Mouse (Mus musculus): ENCODE measurements at regions not wholly inside any gene's neighbourhood (a gene's known extent, or its start where the extent isn't known, plus 50 kb on each side); places are given as distances from the start of the nearest gene placed in this dataset.

DNA sequence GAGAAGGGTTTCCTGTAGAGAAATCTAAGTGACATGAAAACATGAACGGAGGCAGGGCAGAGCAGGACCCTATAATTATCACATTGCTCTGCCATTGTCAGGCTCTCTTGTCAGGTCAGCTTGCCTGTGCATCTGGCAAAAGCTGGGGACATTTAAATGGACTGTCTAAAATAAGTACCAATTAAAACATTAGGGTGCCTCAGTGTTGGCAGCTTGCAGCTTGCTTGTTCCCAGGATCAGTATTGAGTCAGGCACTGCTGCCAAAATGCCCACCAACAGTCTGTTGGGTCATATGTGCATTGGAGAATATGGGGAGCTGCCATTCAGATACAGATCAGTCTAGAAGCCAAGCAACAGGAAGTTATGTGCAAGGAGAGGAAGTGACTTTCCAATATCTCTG, 349.5 kb upstream of the B3gat1 start:
- no peak for DNase-seq

DNA sequence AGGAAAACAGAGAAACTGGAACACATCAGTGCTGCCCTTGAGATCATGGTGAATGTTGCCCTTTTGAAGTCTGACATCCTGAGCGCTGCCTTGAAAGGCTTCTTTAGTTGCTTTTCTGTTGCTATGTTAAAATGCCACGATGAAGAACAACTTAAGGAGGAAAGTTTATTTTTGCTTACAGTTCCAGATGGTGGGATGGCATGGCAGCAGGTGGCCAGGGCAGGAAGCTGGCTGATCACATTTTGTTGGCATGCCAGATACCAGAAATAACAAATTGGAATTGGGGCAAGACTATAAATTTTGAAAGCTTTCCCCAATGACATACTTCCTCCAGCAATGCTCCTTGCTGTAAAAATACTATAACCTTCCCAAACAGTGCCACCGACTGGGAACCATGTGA, 334.9 kb upstream of the B3gat1 start:
- DNase-seq: no peak

DNA sequence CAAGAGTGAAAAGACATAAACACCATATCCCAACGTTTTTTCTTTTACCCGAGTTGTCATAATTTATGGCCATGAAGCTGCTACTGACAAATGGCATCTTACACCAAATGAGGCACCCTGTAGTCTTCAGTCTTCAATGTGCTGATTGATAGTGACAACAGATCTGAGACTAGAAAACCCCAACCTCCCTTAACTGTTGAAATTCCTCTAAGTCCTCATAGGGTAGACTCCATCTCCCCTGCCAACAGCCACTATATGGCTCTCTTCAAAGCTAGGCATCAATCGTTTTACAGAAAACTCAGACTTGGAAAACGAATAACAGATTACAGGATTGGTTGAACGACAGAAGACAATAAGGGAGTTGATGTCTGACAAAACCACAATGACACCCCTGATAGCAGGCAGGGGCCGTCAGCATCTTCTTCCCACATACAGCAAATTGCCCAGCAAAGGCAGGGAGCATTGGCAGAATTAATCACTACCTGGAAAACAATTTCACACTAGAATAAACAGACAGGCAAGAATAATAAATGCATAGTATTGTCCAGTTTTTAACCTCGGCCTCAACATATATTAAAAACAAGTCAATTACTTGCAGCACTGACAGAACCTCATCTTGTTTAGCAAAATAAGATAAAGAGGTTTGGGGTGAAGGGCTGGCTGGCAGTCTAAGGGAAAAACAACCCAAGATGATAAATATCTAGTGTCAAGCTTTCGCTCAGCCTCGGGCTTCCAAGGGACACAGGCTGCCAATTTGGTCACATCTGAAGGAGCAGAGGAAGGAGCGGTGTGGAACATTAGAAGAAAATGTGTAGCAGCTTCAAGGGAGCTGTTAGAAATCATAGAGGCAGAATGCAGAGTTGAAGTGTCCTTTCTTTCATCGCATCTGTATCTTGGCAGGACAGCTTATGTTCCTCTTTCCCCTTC, 310.4 kb upstream of the B3gat1 start:
- no peak for DNase-seq

DNA sequence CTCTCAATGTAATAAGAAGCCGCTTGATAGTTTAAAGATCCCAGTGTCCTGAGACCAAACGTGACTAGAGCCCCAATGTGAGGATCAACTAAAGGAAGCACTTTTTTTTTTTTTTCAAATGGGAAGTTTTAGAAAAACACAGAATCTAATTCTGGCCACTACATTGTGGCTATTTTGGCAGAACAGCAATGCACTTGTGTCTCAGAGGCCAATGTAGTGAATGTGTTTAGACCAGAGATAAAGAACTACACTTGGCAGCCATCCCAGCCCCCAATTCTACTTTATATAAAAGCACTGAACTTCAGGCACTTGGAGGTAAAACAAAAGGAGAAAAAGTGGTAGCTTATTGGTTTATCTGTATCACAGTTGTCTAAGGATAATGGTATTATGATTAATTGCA, 298.0 kb upstream of the B3gat1 start:
- DNase-seq: no peak

DNA sequence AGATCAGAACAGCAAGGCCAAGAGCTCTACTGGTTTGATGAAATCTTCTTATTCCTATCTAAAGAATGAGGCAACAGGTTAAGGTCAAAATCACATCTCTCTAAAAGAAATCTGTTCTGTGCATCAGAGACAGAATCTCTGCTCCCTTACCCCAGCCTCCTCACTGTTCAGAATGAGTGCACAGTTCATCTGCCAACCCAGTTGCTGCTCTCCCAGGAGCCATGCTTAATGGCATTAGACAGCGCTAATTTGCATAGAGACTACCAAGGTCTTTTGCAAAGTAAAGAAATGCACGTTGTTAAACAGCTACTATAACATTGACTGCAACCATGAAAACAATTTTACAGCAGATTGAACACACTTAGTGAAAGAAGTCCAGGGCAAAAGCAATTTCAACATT, 296.3 kb upstream of the B3gat1 start:
- DNase-seq: no peak

DNA sequence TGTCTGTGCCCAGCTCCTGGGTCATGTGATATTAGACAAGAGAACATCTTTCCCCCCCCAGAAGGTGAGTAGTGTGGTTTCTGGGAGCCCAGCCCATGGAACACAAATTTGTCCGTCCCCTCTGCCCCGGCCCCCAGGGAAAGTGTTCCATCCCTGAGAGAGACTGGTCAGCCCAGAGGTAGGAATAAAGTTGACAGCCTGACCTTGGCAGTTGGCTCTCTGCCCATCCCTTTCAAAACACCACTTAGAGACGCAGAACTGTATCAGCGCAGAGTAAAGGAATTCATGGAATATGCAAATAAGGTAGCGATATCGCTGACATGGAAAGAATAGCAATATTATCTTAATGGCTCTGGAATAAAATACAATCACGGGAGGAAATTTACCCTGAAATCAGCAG, 279.6 kb upstream of the B3gat1 start:
- peak; percentile 60 for DNase-seq

DNA sequence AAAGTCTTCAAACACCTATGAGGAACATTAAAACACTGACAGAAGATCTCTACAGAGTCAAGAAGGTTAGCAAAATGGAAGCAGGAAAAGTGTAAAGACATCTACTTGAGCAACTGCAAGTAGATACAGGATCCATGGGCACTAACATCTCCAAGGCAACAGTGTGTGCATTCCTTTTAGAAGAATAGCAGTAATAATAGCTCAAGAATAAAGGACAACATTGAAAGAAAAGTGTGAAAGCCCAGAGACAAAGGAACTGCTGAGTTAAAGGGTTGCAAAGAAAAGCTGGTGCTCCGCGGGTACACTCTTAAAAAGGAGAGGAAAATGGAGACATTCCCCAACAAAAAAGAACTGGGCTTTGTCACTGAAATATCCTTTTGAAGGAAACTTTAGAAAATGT, 272.4 kb upstream of the B3gat1 start:
- no peak for DNase-seq

DNA sequence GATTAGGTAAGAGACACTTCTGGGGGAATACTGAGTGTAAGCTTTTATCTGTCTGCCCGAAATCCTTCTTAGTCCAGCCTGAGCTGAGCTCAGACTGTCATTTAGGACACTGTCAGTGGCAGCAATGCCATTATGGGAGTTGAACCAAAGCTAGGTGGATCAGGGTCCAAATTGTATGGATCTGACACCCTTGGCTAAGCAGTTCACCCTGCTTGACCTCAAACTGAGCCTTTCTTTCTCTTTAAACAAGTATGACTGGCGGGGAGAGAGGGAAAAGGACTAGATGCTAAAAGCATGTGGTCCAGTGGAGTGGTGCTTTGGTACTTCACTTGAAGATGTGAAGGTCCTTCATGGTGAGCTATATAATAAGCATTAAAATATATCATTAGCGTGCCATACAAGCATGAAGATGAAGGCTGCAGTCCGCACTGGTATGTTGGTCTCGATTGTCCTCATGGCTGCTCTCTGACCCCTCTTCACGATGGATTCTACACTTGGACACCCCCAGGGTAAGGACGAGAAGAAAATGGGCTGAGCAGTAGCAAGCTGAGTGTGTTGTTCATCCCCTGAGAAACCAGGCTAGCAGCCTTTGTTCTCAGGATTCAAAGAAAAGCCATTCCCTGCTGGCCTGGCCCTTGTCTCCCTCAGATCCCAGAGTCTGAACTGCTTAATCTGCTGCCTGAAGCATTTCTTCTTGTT, 262.7 kb upstream of the B3gat1 start:
- DNase-seq: no peak

DNA sequence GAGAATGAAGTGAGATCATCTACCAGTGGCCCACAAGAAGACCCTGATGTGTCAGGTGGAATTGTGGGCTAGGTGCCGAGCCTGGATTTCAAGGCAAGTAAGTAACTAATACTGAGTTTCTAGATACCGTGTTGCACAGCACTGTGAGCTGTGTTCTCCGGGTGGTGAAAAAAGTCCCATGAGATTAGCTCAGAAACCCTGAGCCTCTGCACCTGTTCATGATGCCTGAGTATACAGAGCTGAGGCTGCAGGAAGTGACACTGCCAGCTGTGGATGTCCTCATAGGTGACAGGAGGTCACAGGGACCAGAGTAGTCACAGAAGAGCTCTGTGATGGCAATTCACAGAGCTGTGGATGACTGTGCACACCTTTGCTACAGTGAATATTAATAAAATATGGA, 257.2 kb upstream of the B3gat1 start:
- DNase-seq: no peak

DNA sequence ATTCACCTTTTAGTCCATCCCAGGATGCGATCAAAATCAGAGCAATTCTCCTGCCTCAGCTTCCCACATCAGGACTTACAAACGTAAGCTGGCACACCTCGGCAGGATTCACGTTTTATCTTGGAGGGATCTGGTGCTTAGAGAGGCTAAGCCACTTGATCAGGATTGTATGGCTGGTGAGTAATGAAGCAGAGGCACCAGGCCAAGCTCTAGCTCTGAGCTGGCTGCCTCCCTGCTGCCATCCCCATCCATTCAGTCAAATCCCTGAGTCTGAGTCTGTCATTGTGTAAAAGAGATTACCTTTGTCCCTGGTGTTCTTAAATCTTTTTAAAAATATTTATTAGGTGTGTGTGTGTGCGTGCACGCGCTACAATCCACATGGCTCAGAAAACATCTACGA, 252.6 kb upstream of the B3gat1 start:
- DNase-seq: no peak

DNA sequence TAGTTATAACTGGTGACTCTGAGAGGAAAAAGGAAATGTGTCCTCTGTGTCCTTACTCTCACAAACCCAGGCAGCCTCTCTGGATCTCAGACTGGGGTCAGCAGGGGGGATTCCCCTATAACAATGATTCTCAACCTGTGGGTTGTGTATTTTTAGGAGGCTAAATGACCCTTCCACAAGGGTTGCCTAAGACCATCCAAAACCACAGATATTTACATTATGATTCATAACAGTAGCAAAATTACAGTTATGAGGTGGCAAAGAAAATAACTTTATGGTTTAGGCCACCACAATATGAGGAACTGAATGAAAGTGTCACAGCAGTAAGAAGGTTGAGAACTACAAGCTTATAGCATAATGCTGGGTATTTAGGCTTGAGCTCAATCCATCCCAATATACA, 251.6 kb upstream of the B3gat1 start:
- no peak for DNase-seq

DNA sequence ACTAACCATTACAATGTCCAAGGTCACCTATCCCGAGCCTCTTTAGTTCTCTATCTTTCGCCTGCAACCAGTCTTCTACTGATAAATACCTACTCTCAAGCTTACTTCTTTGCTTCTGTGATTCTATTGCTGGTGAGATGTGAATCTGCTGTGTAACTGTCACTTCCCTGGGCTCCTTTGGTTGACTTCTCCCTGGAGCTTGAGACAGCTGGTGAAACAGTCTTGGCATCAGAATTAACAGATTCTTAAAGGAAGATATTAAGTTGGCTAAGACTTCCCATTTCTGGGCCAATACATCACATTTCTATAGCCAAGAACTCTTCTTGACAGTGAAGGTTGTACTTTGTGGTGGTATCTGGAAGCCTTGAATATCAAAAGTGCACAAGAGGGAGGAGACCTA, 239.8 kb upstream of the B3gat1 start:
- DNase-seq: no peak

DNA sequence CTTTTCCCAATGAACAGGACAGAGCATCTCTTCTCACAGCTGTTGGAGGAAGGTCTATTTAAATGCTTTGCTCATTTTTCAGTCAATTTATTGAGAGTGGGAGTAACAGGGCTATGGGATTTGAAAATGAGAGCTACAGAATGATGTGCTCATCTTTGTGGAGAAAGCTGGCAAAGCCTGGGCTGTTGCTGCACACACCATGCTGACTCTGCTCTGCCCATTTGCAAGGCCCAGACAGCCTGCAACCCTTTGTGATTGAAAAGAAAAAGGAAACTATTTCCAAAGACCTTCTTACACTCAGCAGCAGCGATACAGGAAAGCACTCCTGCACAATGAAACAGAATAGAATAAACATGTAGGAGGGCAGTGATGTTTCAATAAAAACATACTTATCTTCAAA, 231.5 kb upstream of the B3gat1 start:
- no peak for DNase-seq

DNA sequence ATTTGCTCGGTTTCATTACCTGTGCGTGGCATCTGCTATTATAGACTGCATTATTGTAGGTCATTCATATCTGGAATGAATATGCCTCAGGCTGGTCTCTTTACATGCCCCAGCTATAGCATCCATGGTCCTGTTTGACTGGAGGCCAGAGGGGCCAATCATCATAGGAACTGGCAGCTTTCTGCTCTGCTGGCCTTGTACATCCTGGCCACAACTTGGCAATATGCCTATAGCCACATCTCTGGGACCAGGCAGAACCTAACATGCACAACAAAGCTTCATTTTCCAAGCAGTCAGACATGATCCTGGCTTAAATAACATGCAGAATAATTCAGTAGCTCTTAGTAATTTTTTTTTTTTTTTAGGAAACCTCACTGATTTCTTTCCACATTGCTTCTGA, 227.6 kb upstream of the B3gat1 start:
- no peak for DNase-seq

DNA sequence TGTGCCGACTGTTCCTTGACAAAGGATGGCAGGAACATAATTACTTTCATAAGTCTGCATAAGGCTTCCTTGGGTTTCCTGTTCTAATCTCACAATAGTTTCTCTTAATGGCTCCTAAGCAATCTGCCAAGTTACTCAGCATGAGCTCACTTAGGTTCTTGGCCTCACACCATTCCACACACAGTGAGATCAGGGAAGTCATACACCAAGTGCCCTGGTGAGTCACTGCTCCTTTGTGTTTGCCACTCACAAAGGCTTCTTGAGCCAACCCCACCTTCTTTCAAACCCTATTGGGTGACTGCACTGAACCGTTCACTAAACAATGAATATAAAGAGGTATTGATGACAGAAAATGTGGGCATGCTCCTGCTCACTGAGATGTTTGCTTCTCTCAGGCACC, 214.9 kb upstream of the B3gat1 start:
- DNase-seq: no peak

DNA sequence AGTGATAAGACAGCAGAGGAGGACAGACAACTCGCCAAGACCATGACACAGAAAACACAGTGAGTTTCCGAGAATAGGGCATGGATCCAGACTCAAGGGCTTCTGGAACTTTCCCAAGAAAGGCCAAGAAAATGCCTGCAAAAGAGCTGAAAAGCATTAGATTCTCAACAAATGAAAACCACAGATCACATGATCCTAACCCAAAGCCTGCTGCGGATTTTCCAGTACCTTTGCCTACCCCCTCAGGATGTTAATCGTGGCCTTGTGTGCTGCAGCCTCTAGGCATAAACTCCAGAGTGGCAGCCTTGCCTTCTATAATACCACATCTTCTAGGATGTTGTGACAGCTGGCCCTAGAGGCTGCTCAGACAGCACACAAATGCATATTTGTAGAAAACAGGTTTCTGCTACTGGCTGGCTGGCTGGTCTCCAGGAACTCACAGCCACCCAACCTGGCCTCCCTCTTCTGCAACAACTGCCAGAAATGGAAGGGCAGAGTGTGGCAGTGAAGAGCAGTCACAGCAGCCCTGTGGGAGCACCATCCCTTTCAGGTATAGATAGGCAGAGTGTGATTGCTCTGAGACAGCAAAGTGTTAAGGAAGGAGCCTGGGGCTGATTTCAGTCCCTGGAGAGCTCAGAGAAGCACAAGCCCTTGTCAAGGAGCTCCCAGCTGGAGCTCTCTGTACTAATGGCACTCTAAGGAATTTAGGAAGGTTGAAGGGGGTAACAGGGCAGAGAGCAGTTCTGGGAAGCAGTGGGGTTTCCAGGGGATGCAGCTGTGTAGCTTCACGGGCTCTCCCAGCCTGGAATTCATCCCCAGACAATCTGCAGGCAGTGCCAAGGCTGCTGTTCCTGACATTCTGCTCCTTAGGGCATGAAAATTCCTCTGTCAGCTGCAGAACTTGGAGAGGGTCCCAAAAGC, 213.7 kb upstream of the B3gat1 start:
- DNase-seq: peak; percentile 24

DNA sequence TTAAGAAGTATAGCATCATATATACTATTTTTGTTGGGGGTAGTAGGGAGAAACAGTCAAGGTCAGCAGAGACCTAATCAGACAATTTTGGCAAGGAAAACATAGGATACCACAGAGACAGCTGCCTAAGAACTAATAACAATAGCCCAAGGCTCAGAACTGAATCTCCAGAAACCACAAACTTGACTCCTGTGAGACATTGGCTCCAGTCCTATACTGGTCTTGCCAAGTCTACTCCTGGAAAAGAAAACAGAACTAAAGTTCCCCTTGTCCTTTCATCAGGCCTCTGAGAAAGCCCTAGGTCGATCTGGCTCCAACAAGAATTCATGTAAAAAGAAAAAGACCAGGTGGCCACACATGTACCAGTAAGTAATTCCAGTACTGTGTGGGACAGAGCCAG, 209.4 kb upstream of the B3gat1 start:
- no peak for DNase-seq

DNA sequence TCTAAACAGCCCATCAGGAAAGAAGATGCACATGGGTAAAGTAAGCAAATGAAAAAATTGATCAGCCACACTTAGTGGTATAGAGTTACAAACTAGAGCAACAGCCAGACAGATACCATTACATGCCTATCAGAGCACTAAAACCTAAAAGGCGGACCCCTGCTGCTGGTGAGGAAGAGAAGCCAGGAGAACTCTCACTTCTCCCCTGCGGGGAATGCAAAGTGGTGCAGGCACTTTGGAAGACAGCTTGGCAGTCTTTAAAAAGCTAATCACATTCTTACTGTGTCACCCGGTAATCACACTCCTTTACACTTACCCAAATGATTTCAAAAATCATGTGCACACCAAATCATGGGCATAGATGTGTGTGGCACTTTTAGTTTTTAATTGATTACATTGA, 204.8 kb upstream of the B3gat1 start:
- no peak for DNase-seq

DNA sequence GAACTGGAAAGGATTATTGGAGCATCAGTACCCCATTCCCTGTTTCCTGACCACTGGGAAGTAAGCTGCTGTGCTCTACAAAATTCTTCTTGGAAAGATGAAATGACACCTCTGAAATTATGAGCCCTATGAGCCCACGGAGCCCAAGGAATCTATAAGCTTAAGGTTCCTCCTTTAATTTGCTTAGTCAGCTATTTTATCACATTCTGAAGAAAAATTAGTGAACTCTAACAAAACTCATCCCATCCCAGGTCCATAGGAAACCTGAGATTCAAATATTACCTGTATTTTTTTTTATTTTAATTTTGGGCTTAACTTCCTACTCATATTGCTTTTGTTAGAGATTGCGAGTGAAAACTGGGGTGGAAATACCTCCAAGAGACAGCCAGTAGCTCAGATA, 194.5 kb upstream of the B3gat1 start:
- no peak for DNase-seq

DNA sequence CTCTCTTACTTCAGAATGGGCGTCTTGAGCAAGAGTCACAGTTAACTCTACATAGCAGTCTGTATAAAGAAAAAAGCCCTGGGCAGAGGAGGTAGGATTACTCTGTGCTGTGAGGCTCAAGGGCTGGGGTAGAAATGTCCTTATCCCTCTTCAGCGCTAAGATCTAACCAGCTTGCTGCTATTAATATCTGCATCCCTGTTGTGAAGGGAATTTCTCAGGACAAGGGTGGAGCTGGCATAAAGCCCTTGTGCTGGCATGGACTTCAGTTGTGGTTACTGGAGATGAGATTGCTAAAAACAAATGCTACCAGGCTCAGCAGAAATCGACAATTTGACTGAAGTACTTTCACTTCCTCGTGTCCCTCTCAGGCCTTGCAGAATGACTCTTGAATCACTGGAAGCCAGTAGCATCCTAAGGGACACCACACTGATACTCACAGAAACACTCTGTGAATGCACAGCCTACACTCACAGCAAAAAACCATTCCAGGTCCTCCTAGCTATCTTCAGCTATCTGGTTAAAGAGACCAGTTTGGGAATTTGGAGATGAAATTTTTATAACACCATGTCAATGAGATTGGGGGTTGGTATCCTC, 185.1 kb upstream of the B3gat1 start:
- no peak for DNase-seq

DNA sequence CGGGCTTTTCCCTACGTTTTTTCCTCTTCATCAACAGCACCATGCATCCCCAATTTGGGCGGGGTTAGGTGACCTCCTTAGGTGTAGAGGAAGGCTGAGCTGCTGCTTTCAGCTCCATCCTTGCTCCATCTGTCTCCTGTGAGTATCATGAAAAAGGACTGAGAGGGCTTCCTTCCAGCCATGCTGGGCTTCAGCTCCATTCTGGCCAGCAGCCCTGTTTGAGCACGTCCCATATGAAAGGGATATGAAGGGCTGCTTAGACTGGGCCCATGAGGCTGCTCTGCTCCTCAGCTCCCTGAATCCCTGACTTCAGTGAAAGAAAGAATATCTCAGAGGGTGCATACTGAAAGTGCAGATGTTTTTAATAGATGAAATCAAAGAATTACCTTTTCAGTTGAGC, 184.4 kb upstream of the B3gat1 start:
- DNase-seq: no peak

DNA sequence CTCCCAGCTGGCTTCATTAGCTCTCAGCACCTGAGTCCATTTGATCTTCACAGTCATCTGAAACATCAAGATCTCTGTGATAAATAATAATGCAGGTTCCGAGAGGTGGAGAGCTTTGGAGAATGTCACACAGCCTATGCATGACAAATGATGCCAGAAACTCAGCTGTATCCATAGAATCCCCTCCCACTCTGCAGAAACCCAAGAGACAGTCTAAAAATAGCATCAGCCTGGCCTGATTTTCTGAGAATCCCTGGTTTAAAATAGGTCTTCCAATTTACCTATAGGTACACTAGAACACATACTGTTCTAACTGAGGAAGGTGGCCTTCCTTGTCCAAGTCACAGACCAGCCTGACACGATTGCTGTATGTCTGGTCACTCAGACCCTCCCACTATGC, 184.0 kb upstream of the B3gat1 start:
- DNase-seq: no peak

DNA sequence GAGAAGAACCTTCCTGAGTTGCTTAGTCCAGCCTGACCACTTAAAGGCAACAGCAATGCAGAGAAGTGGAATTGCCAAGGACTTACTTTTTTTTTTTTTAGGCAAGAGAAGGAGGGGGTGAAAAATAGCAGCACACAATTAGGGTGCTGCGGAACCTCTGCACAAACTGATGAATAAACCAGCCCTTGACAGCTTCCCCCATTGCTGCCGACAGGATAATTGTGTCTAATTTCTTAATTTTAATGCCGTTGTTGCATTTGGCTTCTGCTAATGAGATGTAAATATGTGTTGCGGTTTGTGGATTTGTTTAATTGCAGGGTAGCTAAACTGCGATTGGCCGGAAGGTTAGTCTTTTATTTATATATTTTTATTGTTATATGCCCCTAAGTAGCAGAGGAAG, 157.5 kb upstream of the B3gat1 start:
- DNase-seq: no peak

Data from adrenal gland, postnatal 14 days (tissue).